Mouse (Mus musculus) C2C12 (cell line): Measurements from ENCODE around the gene Pigk. TPM values are rescaled to one million over a fixed set of nuclear protein-coding genes. Genes with fewer than 3 reads are reported as not detected.

Experiments
- H3K27me3 ChIP-seq: one replicate; pipeline ENCODE4 v1.6.1; 2011; ENCODE audit not compliant: control insufficient read depth, insufficient read depth, insufficient read length
- H3K36me3 ChIP-seq: one replicate; pipeline ENCODE4 v1.6.1; 2011; ENCODE audit not compliant: control insufficient read depth, insufficient read depth
- H3K4me3 ChIP-seq: one replicate; pipeline ENCODE4 v1.5.1; 2011; ENCODE audit warnings: mild to moderate bottlenecking, control low read depth; ENCODE audit not compliant: poor library complexity, insufficient read depth, severe bottlenecking
- H3K79me2 ChIP-seq: one replicate; pipeline ENCODE4 v1.6.1; 2011; ENCODE audit not compliant: control insufficient read depth, insufficient read depth
- H3K79me3 ChIP-seq: one replicate; pipeline ENCODE4 v1.6.1; 2011; ENCODE audit warnings: low read depth, control low read depth
- H3ac ChIP-seq: one replicate; pipeline ENCODE3; 2011; ENCODE audit warnings: low read depth; ENCODE audit not compliant: control insufficient read depth, insufficient read length
- CEBPB ChIP-seq: IDR thresholded peaks from one replicate; pipeline ENCODE4 v1.6.1; 2011; ENCODE audit warnings: low read depth, mild to moderate bottlenecking, control low read depth, moderate library complexity
- CTCF ChIP-seq: IDR thresholded peaks from one replicate; pipeline ENCODE4 v1.5.1; 2011; ENCODE audit not compliant: control insufficient read depth, insufficient read depth, insufficient read length
- FOSL1 ChIP-seq: IDR thresholded peaks from one replicate; pipeline ENCODE4 v1.8.0; 2011; ENCODE audit warnings: mild to moderate bottlenecking, low read length; ENCODE audit not compliant: poor library complexity, insufficient read depth, severe bottlenecking
- MAX ChIP-seq: IDR thresholded peaks from one replicate; pipeline ENCODE4 v1.6.1; 2011; ENCODE audit warnings: mild to moderate bottlenecking, control low read depth
- MYOD1 ChIP-seq: IDR thresholded peaks from one replicate; pipeline ENCODE4 v1.6.1; 2011; ENCODE audit warnings: low read depth; ENCODE audit not compliant: control insufficient read depth, insufficient read length
- MYOG ChIP-seq: IDR thresholded peaks from one replicate; pipeline ENCODE4 v1.6.1; 2011; ENCODE audit not compliant: control insufficient read depth, insufficient read length; ENCODE audit errors: extremely low read depth
- USF1 ChIP-seq: IDR thresholded peaks from one replicate; pipeline ENCODE4 v1.6.1; 2011; ENCODE audit warnings: low read depth, mild to moderate bottlenecking, control low read depth, moderate library complexity
- polyA plus RNA-seq: library from polyadenylated mRNA; unstranded; fragments of >200 nt; fragmentation: generic; extraction: Trizol; gene quantifications from one replicate; pipeline ENCODE4 v1.2.1, GENCODE M21; 2012; ENCODE audit warnings: missing spikeins

Pigk gene
- polyA plus RNA-seq, 1 experiment = 13.1 TPM

- no peaks in the 10 kb centered on the region for H3K79me2 ChIP-seq
- no peak for TF ChIP-seq MAX
- no peak for TF ChIP-seq CEBPB
- TF ChIP-seq CTCF = no peak
- TF ChIP-seq USF1 = no peak
- TF ChIP-seq FOSL1 = no peak
- TF ChIP-seq MYOD1 = no peak
- no peak for TF ChIP-seq MYOG
- H3K36me3 ChIP-seq = no peaks in the 10 kb centered on the region
- no peak overlapping the region for H3ac ChIP-seq
- peaks cover 17% of the 10 kb centered on the region for H3K27me3 ChIP-seq
- H3K4me3 ChIP-seq = no peak overlapping the region
- H3K79me3 ChIP-seq = no peaks in the 10 kb centered on the region
Observed at GRCm38 (mm10) chr3:152669783-152670182, 44.1 kb upstream of the Pigk start.

- H3K27me3 ChIP-seq = no peaks in the 10 kb centered on the region
- no peak for TF ChIP-seq USF1
- no peak for TF ChIP-seq CTCF
- TF ChIP-seq MYOD1 = no peak
- no peak for TF ChIP-seq CEBPB
- TF ChIP-seq MAX = no peak
- TF ChIP-seq MYOG = no peak
- no peak for TF ChIP-seq FOSL1
- no peak overlapping the region for H3ac ChIP-seq
- H3K4me3 ChIP-seq = no peak overlapping the region
- no peaks in the 10 kb centered on the region for H3K79me3 ChIP-seq
- no peaks in the 10 kb centered on the region for H3K79me2 ChIP-seq
- no peaks in the 10 kb centered on the region for H3K36me3 ChIP-seq
Observed at GRCm38 (mm10) chr3:152674663-152675062, 39.2 kb upstream of the Pigk start.

DNA sequence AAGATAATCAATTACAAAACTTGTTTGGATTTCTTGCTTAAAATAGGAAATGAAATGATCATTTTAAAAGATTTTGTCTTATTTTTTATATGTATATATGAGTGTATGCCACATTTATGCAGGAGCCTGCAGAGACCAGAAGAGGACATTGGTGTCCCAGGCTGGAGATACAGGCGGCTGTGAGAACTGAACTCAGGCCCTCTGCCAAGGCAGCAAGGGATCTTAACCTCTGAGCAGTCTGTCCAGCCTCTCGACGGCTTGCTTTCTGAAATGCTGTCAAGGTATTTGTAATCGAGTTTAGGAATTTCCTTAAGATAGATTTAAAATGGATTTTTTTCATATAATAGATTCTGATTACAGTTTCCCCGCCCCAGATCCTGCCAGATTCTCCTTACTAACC is 25.4 kb upstream of the Pigk start:
- Histone ChIP-seq H3K27me3 (peaks cover 18% of the 10 kb centered on the region), H3ac (no peak overlapping the region), H3K36me3 (no peaks in the 10 kb centered on the region), H3K4me3 (no peak overlapping the region), H3K79me2 (no peaks in the 10 kb centered on the region), H3K79me3 (no peaks in the 10 kb centered on the region)
- no peak for TF ChIP-seq MAX

- H3K27me3 ChIP-seq = peaks cover 18% of the 10 kb centered on the region
- no peak overlapping the region for H3K4me3 ChIP-seq
- H3K36me3 ChIP-seq = no peaks in the 10 kb centered on the region
- no peak for TF ChIP-seq USF1
- no peaks in the 10 kb centered on the region for H3K79me2 ChIP-seq
- no peak overlapping the region for H3ac ChIP-seq
- H3K79me3 ChIP-seq = no peaks in the 10 kb centered on the region
Observed at GRCm38 (mm10) chr3:152689105-152689504, 24.8 kb upstream of the Pigk start.

GRCm38 (mm10) chr3:152694950-152695349 is 18.9 kb upstream of the Pigk start:
- H3ac ChIP-seq = no peak overlapping the region
- TF ChIP-seq MAX = no peak
- TF ChIP-seq USF1 = no peak
- no peak for TF ChIP-seq MYOD1
- TF ChIP-seq FOSL1 = no peak
- TF ChIP-seq CEBPB = no peak
- TF ChIP-seq CTCF = no peak
- no peak for TF ChIP-seq MYOG
- H3K79me3 ChIP-seq = no peaks in the 10 kb centered on the region
- no peaks in the 10 kb centered on the region for H3K79me2 ChIP-seq
- peaks cover 26% of the 10 kb centered on the region for H3K27me3 ChIP-seq
- H3K36me3 ChIP-seq = no peaks in the 10 kb centered on the region
- H3K4me3 ChIP-seq = no peak overlapping the region

GRCm38 (mm10) chr3:152698017-152698416 is 15.9 kb upstream of the Pigk start:
- H3K79me2 ChIP-seq = no peaks in the 10 kb centered on the region
- H3ac ChIP-seq = no peak overlapping the region
- H3K36me3 ChIP-seq = no peaks in the 10 kb centered on the region
- no peaks in the 10 kb centered on the region for H3K79me3 ChIP-seq
- no peak overlapping the region for H3K4me3 ChIP-seq
- TF ChIP-seq USF1 (no peak), MYOD1 (no peak), MYOG (no peak), MAX (no peak), CTCF (no peak), CEBPB (no peak), FOSL1 (no peak)
- peaks cover 11% of the 10 kb centered on the region for H3K27me3 ChIP-seq
